Mouse (Mus musculus) limb, embryonic 14.5 days (tissue): ENCODE results near the gene Snrnp70. TPM values are rescaled to one million over a fixed set of nuclear protein-coding genes. Genes with fewer than 3 reads are reported as not detected.
"Not testable (repeated sequence)": the region's sequence is repeated elsewhere in the genome, so short reads cannot be mapped to it uniquely, and the experiment has no call there.

Experiments
- ATAC-seq: fragments of 200-750 bp; cut with Nextera tagmentation; 2 replicates; pipeline ENCODE4 v1.8.0; 2017; ENCODE audit warnings: low read depth, moderate number of reproducible peaks, moderate TSS enrichment; ENCODE audit not compliant: low FRiP score
- DNase-seq: peaks from one replicate; pipeline ENCODE4 v3.0.0-alpha.2; 2015; ENCODE audit warnings: low spot score
- H3K27ac ChIP-seq: fragments of 300-500 bp; sonication (generic); replicated peaks from 2 replicates; pipeline ENCODE4 v1.5.1; 2014; ENCODE audit warnings: low read depth, mild to moderate bottlenecking, low read length, moderate library complexity, mixed read lengths
- H3K27me3 ChIP-seq: fragments of 300-500 bp; sonication (generic); 2 replicates; pipeline ENCODE4 v1.6.1; 2014; ENCODE audit warnings: low read length, mixed read lengths; ENCODE audit not compliant: control insufficient read depth, insufficient read depth
- H3K36me3 ChIP-seq: fragments of 300-500 bp; sonication (generic); 2 replicates; pipeline ENCODE4 v1.6.1; 2014; ENCODE audit warnings: mild to moderate bottlenecking, low read length, moderate library complexity, mixed read lengths; ENCODE audit not compliant: control insufficient read depth, insufficient read depth
- H3K4me1 ChIP-seq: fragments of 300-500 bp; sonication (generic); 2 replicates; pipeline ENCODE4 v1.6.1; 2014; ENCODE audit warnings: antibody characterized with exemption, low read length, mixed read lengths; ENCODE audit not compliant: control insufficient read depth, insufficient read depth
- H3K4me2 ChIP-seq: fragments of 300-500 bp; sonication (generic); replicated peaks from 2 replicates; pipeline ENCODE4 v1.6.1; 2014; ENCODE audit warnings: low read depth, mild to moderate bottlenecking, low read length, moderate library complexity; ENCODE audit not compliant: severe bottlenecking
- H3K4me3 ChIP-seq: fragments of 300-500 bp; sonication (generic); replicated peaks from 2 replicates; pipeline ENCODE4 v1.5.1; 2014; ENCODE audit warnings: low read length
- H3K9ac ChIP-seq: fragments of 300-500 bp; sonication (generic); 2 replicates; pipeline ENCODE4 v1.6.1; 2014; ENCODE audit warnings: mild to moderate bottlenecking, low read depth, low read length, moderate library complexity; ENCODE audit not compliant: severe bottlenecking
- H3K9me3 ChIP-seq: fragments of 300-500 bp; sonication (generic); 2 replicates; pipeline ENCODE4 v1.6.1; 2016; ENCODE audit warnings: low read length; ENCODE audit not compliant: control insufficient read depth
- POLR2A ChIP-seq: fragments of 200-500 bp; IDR thresholded peaks from 2 replicates; pipeline ENCODE4 v1.8.0; 2012; ENCODE audit warnings: inconsistent platforms, mild to moderate bottlenecking, moderate library complexity, borderline replicate concordance; ENCODE audit not compliant: insufficient read depth, insufficient read length; ENCODE audit errors: extremely low read depth
- WGBS: fragments of 180-500 bp; shearing (Covaris S2); extraction: QIAGEN DNeasy Blood & Tissue Kit; methylation state at CpG from one replicate; pipeline ENCODE4 v1.1.7; 2014; 5-methylcytosine and 5-hydroxymethylcytosine counted together
- polyA plus RNA-seq, 2 experiments: library from polyadenylated mRNA; depleted of rRNA in 1 of 2; stranded (reverse) in 1 of 2; unstranded in 1 of 2; fragments of >200 nt; fragmentation: Nextera tagmentation in 1 of 2; extraction: Ambion mirVana in 1 of 2; gene quantifications; 2 replicates each; pipeline versions ENCODE4 v1.2.1 to v1.2.3; 2012 to 2014

Snrnp70 gene
- polyA plus RNA-seq, 2 experiments = 69.7 to 694 TPM

- H3K27me3 ChIP-seq = peaks cover 35% of the 10 kb centered on the region
- no peaks in the 10 kb centered on the region for H3K9me3 ChIP-seq
- H3K4me1 ChIP-seq = peaks cover 3% of the 10 kb centered on the region; the same call in 1 of the 2 replicates
- 45% methylated on average over 6 of the region's 6 CpGs for WGBS
- peak; percentile 51 for DNase-seq
- H3K9ac ChIP-seq = no peak overlapping the region
- no peaks in the 10 kb centered on the region for H3K36me3 ChIP-seq
- no peak overlapping the region for H3K4me3 ChIP-seq
- H3K27ac ChIP-seq = no peak overlapping the region
- no peak overlapping the region for H3K4me2 ChIP-seq
- no peak for TF ChIP-seq POLR2A
- no peak for ATAC-seq
These were observed 8.2 kb upstream of the Snrnp70 start for GRCm38 (mm10) chr7:45403532-45404261.

GRCm38 (mm10) chr7:45401521-45402085, 6.1 kb upstream of the Snrnp70 start:
- ATAC-seq (no peak), DNase-seq (no peak)
- no peak overlapping the region for H3K4me3 ChIP-seq
- H3K9ac ChIP-seq = no peak overlapping the region
- no peaks in the 10 kb centered on the region for H3K36me3 ChIP-seq
- WGBS = 70% methylated on average over 10 of the region's 10 CpGs
- TF ChIP-seq POLR2A = no peak
- peaks cover 3% of the 10 kb centered on the region; the same call in 1 of the 2 replicates for H3K4me1 ChIP-seq
- H3K4me2 ChIP-seq = no peak overlapping the region
- peaks cover 14% of the 10 kb centered on the region for H3K27me3 ChIP-seq
- H3K27ac ChIP-seq = no peak overlapping the region
- H3K9me3 ChIP-seq = no peaks in the 10 kb centered on the region

- ATAC-seq = no peak
- no peak for TF ChIP-seq POLR2A
- no peak overlapping the region for H3K27ac ChIP-seq
- H3K27me3 ChIP-seq = no peaks in the 10 kb centered on the region
- DNase-seq = no peak
- no peaks in the 10 kb centered on the region for H3K9me3 ChIP-seq
- no peak overlapping the region for H3K4me2 ChIP-seq
- no peak overlapping the region for H3K4me3 ChIP-seq
- H3K36me3 ChIP-seq = peaks cover 11% of the 10 kb centered on the region
- H3K9ac ChIP-seq = no peak overlapping the region
- 83% methylated on average over 2 of the region's 2 CpGs for WGBS
- H3K4me1 ChIP-seq = peaks cover 11% of the 10 kb centered on the region
These were observed 1.2 kb upstream of the Snrnp70 start for GRCm38 (mm10) chr7:45396787-45397186.

- H3K4me1 ChIP-seq = peaks cover 11% of the 10 kb centered on the region
- not testable (repeated sequence) for H3K9me3 ChIP-seq, ATAC-seq, DNase-seq, H3K27me3 ChIP-seq
- peaks cover 15% of the 10 kb centered on the region for H3K36me3 ChIP-seq
- H3K4me3 ChIP-seq = peak overlapping the region; percentile 74
- peak overlapping the region; percentile 45; the same call in 1 of the 2 replicates for H3K9ac ChIP-seq
- WGBS = 11% methylated on average over 3 of the region's 3 CpGs
- peak overlapping the region; percentile 60 for H3K4me2 ChIP-seq
- H3K27ac ChIP-seq = peak overlapping the region; percentile 81; the same call in 1 of the 2 replicates
These were observed 814 bp upstream of the Snrnp70 start for GRCm38 (mm10) chr7:45396337-45396775.

GRCm38 (mm10) chr7:45395129-45395541, 407 bp downstream of the Snrnp70 start:
- Histone ChIP-seq H3K9me3 (no peaks in the 10 kb centered on the region), H3K4me3 (peak overlapping the region; percentile 74), H3K4me2 (peak overlapping the region; percentile 88), H3K4me1 (peaks cover 11% of the 10 kb centered on the region), H3K27me3 (no peaks in the 10 kb centered on the region), H3K36me3 (peaks cover 27% of the 10 kb centered on the region), H3K27ac (peak overlapping the region; percentile 98), H3K9ac (peak overlapping the region; percentile 93)
- ATAC-seq = peak; percentile 71
- TF ChIP-seq POLR2A = no peak
- DNase-seq = peak; percentile 78
- 0% methylated on average over 19 of the region's 20 CpGs for WGBS
